Mouse (Mus musculus) liver, embryonic 11.5 days (tissue): ENCODE measurements at regions not wholly inside any gene's neighbourhood (a gene's known extent, or its start where the extent isn't known, plus 50 kb on each side); places are given as distances from the start of the nearest gene placed in this dataset.

Experiments
- ATAC-seq: fragments of 200-750 bp; cut with Nextera tagmentation; replicated peaks from 2 replicates; pipeline ENCODE4 v1.8.0; 2017; ENCODE audit warnings: moderate number of reproducible peaks, mild to moderate bottlenecking, moderate TSS enrichment, moderate library complexity; ENCODE audit not compliant: low FRiP score
- DNase-seq: peaks from one replicate; pipeline ENCODE4 v3.0.0-alpha.2; 2017; ENCODE audit warnings: low spot score
- H3K27ac ChIP-seq: fragments of 300-500 bp; sonication (generic); 2 replicates; pipeline ENCODE4 v1.5.1; 2014; ENCODE audit warnings: mild to moderate bottlenecking, low read depth, low read length, control low read depth
- H3K27me3 ChIP-seq: fragments of 300-500 bp; sonication (generic); replicated peaks from 2 replicates; pipeline ENCODE4 v1.6.1; 2014; ENCODE audit warnings: low read length, mixed read lengths; ENCODE audit not compliant: control insufficient read depth, insufficient read depth
- H3K36me3 ChIP-seq: fragments of 300-500 bp; sonication (generic); 2 replicates; pipeline ENCODE4 v1.6.1; 2014; ENCODE audit warnings: mild to moderate bottlenecking, low read length, moderate library complexity, mixed read lengths; ENCODE audit not compliant: control insufficient read depth, insufficient read depth
- H3K4me1 ChIP-seq: fragments of 300-500 bp; sonication (generic); replicated peaks from 2 replicates; pipeline ENCODE4 v1.6.1; 2014; ENCODE audit warnings: low read length, mixed read lengths; ENCODE audit not compliant: control insufficient read depth, insufficient read depth
- H3K4me2 ChIP-seq: fragments of 300-500 bp; sonication (generic); 2 replicates; pipeline ENCODE4 v1.6.1; 2014; ENCODE audit warnings: mild to moderate bottlenecking, control low read depth, moderate library complexity
- H3K4me3 ChIP-seq: fragments of 300-500 bp; sonication (generic); 2 replicates; pipeline ENCODE4 v1.5.1; 2014; ENCODE audit warnings: low read depth, low read length, control low read depth
- H3K9ac ChIP-seq: fragments of 300-500 bp; sonication (generic); 2 replicates; pipeline ENCODE4 v1.6.1; 2014; ENCODE audit warnings: low read depth, low read length, control low read depth
- H3K9me3 ChIP-seq: fragments of 300-500 bp; sonication (generic); 2 replicates; pipeline ENCODE4 v1.6.1; 2016; ENCODE audit warnings: low read length, inconsistent platforms, mixed read lengths; ENCODE audit not compliant: control insufficient read depth
- WGBS: fragments of 180-500 bp; shearing (Covaris S2); extraction: QIAGEN DNeasy Blood & Tissue Kit; methylation state at CpG from one replicate; pipeline ENCODE4 v1.1.7; 2014; 5-methylcytosine and 5-hydroxymethylcytosine counted together

- Histone ChIP-seq H3K36me3 (no peaks in the 10 kb centered on the region), H3K27ac (no peak overlapping the region), H3K9me3 (no peaks in the 10 kb centered on the region), H3K4me2 (no peak overlapping the region), H3K4me1 (no peaks in the 10 kb centered on the region), H3K27me3 (no peaks in the 10 kb centered on the region), H3K9ac (no peak overlapping the region), H3K4me3 (no peak overlapping the region)
- 82% methylated on average over 9 of the region's 9 CpGs for WGBS
- no peak for ATAC-seq
- DNase-seq = no peak
Observed at GRCm38 (mm10) chr4:153767713-153768112, 189.3 kb upstream of the A430005L14Rik start.

DNA sequence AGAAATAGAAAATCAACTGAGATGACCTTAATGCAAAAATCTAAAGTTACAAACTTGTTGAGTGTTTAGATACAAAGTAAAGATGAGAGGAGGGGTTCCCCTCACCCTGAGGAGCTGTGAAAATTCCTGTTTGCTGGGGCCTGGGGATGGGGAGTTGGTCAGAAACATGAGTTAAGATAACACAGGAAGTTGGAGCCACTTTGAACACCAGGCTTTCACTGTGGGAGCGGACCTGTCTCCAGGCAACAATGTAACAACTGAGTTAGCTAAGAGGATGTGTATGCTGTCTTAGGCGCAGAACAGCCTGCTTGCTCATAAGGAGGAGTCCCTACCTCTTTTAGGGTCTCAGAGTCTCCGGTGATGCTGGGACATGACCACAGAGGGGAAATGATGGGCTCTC, 188.7 kb upstream of the A430005L14Rik start:
- H3K9ac ChIP-seq = no peak overlapping the region
- no peaks in the 10 kb centered on the region for H3K27me3 ChIP-seq
- H3K9me3 ChIP-seq = no peaks in the 10 kb centered on the region
- DNase-seq (no peak), ATAC-seq (no peak)
- WGBS = 27% methylated on average over 3 of the region's 3 CpGs
- no peak overlapping the region for H3K27ac ChIP-seq
- no peaks in the 10 kb centered on the region for H3K36me3 ChIP-seq
- no peak overlapping the region for H3K4me3 ChIP-seq
- H3K4me2 ChIP-seq = no peak overlapping the region
- H3K4me1 ChIP-seq = no peaks in the 10 kb centered on the region

DNA sequence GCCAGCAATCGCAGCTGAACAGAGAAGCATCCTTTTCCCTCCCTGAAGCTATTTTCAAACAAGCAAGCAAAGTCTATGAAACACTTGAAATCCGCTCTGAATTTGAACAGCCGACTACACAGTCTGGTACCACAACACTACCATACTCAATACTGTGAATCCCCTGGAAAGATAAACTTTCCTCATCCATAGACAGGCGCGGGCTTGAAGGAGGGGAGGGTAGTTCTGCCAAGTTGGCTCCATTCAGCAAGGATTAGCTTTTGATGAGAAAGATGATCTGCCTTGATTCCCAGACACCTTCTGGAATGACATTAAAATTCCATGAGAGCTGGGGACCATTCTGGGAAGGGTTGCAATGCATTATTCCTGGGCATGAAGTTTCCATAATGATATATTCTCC, 186.4 kb upstream of the A430005L14Rik start:
- DNase-seq (no peak), ATAC-seq (no peak)
- H3K27me3 ChIP-seq = no peaks in the 10 kb centered on the region
- no peak overlapping the region for H3K9ac ChIP-seq
- H3K9me3 ChIP-seq = no peaks in the 10 kb centered on the region
- no peak overlapping the region for H3K27ac ChIP-seq
- WGBS = 82% methylated on average over 5 of the region's 5 CpGs
- no peaks in the 10 kb centered on the region for H3K4me1 ChIP-seq
- H3K4me3 ChIP-seq = no peak overlapping the region
- H3K36me3 ChIP-seq = no peaks in the 10 kb centered on the region
- no peak overlapping the region for H3K4me2 ChIP-seq

GRCm38 (mm10) chr4:153780501-153780900, 176.5 kb upstream of the A430005L14Rik start:
- H3K27ac ChIP-seq = no peak overlapping the region
- no peak overlapping the region for H3K4me2 ChIP-seq
- no peaks in the 10 kb centered on the region for H3K9me3 ChIP-seq
- no peak for DNase-seq
- WGBS = 77% methylated on average over 2 of the region's 2 CpGs
- H3K9ac ChIP-seq = no peak overlapping the region
- no peaks in the 10 kb centered on the region for H3K36me3 ChIP-seq
- ATAC-seq = no peak
- no peak overlapping the region for H3K4me3 ChIP-seq
- no peaks in the 10 kb centered on the region for H3K4me1 ChIP-seq
- H3K27me3 ChIP-seq = no peaks in the 10 kb centered on the region

DNA sequence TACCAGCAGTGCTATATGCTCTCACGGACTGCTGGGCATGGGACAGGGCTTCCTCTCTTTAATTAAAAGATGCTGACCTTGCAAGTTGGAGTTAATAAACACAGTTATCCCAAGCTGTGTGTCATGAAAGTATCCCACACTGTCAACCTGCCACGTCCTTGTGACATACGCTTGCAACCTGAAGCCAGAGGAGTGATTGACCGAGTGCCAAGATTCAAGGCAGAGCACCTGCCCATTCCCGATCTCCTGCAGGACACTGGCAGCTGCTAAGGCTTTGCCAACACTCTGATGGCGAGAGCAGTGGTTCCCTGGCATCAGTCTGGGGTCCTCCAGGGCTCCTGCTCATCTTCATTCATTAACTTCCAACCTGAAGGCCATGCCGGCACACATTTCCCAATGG, 175.8 kb upstream of the A430005L14Rik start:
- ATAC-seq = no peak
- 81% methylated on average over 7 of the region's 7 CpGs for WGBS

GRCm38 (mm10) chr4:153781981-153782521, 175.0 kb upstream of the A430005L14Rik start:
- WGBS = 75% methylated on average over 10 of the region's 10 CpGs
- Histone ChIP-seq H3K9me3 (no peaks in the 10 kb centered on the region), H3K4me1 (no peaks in the 10 kb centered on the region), H3K27me3 (no peaks in the 10 kb centered on the region), H3K27ac (no peak overlapping the region), H3K4me3 (no peak overlapping the region), H3K36me3 (no peaks in the 10 kb centered on the region), H3K4me2 (no peak overlapping the region), H3K9ac (no peak overlapping the region)
- ATAC-seq (no peak), DNase-seq (no peak)

More for the DNA sequence above, 175.8 kb upstream of the A430005L14Rik start:
- Histone ChIP-seq H3K9ac (no peak overlapping the region), H3K27me3 (no peaks in the 10 kb centered on the region), H3K36me3 (no peaks in the 10 kb centered on the region), H3K9me3 (no peaks in the 10 kb centered on the region), H3K4me1 (no peaks in the 10 kb centered on the region), H3K4me3 (no peak overlapping the region), H3K4me2 (no peak overlapping the region), H3K27ac (no peak overlapping the region)
- DNase-seq = no peak

GRCm38 (mm10) chr4:153784401-153784800, 172.6 kb upstream of the A430005L14Rik start:
- 88% methylated on average over 11 of the region's 11 CpGs for WGBS
- H3K27ac ChIP-seq = no peak overlapping the region
- no peak overlapping the region for H3K4me3 ChIP-seq
- ATAC-seq = no peak
- no peaks in the 10 kb centered on the region for H3K27me3 ChIP-seq
- H3K4me1 ChIP-seq = no peaks in the 10 kb centered on the region
- H3K36me3 ChIP-seq = no peaks in the 10 kb centered on the region
- DNase-seq = no peak
- no peaks in the 10 kb centered on the region for H3K9me3 ChIP-seq
- H3K4me2 ChIP-seq = no peak overlapping the region
- no peak overlapping the region for H3K9ac ChIP-seq

- no peaks in the 10 kb centered on the region for H3K36me3 ChIP-seq
- no peak overlapping the region for H3K4me2 ChIP-seq
- H3K27ac ChIP-seq = no peak overlapping the region
- no peak for DNase-seq
- no peaks in the 10 kb centered on the region for H3K9me3 ChIP-seq
- H3K27me3 ChIP-seq = no peaks in the 10 kb centered on the region
- no peaks in the 10 kb centered on the region for H3K4me1 ChIP-seq
- no peak for ATAC-seq
- no peak overlapping the region for H3K4me3 ChIP-seq
- no peak overlapping the region for H3K9ac ChIP-seq
- WGBS = 78% methylated on average over 4 of the region's 4 CpGs
Observed at GRCm38 (mm10) chr4:153785564-153785963, 171.5 kb upstream of the A430005L14Rik start.

- H3K4me3 ChIP-seq = no peak overlapping the region
- WGBS = 57% methylated on average over 13 of the region's 13 CpGs
- H3K27me3 ChIP-seq = no peaks in the 10 kb centered on the region; the same call in 1 of the 2 replicates
- no peak overlapping the region for H3K4me2 ChIP-seq
- H3K36me3 ChIP-seq = no peaks in the 10 kb centered on the region
- H3K9ac ChIP-seq = no peak overlapping the region
- H3K27ac ChIP-seq = no peak overlapping the region
- no peaks in the 10 kb centered on the region for H3K4me1 ChIP-seq
- ATAC-seq (no peak), DNase-seq (no peak)
- H3K9me3 ChIP-seq = no peaks in the 10 kb centered on the region
Observed at GRCm38 (mm10) chr4:153792307-153792706, 164.7 kb upstream of the A430005L14Rik start.
